Mouse (Mus musculus): Measurements from ENCODE around the gene Smim20. TPM values are rescaled to one million over a fixed set of nuclear protein-coding genes. Genes with fewer than 3 reads are reported as not detected.

Smim20 gene
- 10 to 100 TPM; 63.1 to 83.1 TPM for total RNA-seq (2021)
- long read RNA-seq, experiment 1, transcript Smim20-201 (3 exons, 922 nt): major isoform, 87 of 94 reads
- long read RNA-seq, experiment 1, partial matches to known transcripts: 0 of 94 reads
- long read RNA-seq, experiment 1, other reads (novel, unspliced or antisense): 4 of 94 reads
- long read RNA-seq, experiment 2, transcript Smim20-201 (3 exons, 922 nt): major isoform, 67 of 77 reads
- long read RNA-seq, experiment 2, partial matches to known transcripts: 0 of 77 reads
- long read RNA-seq, experiment 2, other reads (novel, unspliced or antisense): 8 of 77 reads

DNA sequence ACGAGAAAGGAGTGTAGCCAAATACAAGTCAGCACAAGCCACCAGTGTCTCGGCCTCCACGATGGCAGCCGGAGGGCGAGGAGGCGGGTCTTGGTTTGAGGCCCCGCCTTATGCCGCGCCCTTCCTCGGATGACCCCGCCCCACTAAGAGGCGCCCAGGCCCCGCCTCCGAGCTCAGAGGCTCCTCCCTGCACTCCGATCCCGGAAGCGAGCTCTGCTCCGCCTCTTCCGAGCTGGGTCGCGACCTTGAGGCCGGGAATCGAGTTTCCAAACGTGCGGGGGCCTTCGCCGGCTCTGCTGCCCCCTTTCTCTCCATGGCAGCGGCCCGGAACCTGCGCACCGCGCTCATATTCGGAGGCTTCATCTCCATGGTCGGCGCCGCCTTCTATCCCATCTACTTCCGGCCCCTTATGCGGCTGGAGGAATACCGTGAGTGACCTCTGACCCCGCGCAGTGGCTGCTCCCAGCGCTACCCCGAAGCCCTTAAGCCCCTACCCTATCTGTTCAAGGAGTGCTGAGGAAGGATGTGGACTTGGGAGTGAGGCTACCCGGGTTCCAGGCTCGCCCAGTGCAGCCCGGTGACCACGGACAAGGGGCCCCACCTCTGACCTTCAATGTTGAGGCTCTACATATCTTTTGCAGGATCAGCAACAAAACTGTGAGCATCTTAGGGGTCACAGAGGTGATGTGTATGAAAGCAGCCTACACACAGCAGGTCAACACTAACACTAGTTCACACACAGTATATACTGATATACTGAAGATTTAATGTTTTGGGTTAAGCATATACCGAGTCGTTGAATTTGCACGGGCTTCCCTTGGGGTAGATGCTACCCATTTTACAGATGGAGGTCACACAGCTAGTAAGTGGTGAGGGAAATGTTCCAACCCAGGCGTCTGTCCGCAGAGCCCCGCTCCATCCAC, at the start of gene Smim20:
Gene Smim20, plus strand, starts transcription at position 153 of the 923 bp plus-strand sequence.
- DNase-seq: peak; percentile 94

DNA sequence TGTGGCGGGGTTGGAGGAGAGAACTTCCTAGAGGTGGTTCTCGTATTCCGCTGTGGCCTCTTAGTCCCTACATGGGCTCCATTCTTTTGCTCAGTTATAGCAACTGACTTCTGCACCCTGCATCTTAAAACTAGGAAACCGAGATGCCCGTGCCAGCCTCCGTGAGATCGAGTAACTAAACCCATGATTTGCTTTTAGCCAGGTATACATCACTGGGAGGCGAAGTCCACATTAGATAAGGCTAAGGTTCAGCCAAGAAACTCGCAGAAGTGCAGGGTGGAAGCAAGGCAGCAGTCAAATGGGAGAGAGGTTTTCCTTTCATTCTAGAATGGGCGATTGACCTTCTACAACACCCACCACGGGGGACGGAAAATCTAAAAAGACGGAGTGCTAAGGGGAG, 41.4 kb upstream of the Smim20 start:
- no peak for DNase-seq

DNA sequence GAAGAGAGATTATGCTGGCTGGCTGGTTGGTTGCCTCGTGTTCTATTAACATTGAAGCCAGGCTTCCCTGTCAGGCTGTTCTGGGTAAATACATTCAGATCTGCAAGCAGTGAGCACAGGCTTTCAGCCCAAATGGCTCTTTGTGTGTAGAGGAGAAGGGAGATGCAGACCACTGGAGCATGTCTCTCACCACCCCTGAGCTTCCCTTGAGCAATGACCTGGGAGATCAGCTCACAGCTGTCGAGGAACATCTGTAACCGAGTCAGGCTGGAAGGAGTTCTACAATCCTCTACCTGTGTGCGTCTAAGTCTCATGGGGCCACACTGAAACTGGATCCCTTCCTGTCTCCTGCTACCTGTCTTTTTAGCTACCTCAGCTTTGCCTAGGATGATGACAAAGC, 36.3 kb upstream of the Smim20 start:
- DNase-seq: no peak

- DNase-seq: no peak
These were observed 31.3 kb upstream of the Smim20 start for GRCm38 (mm10) chr5:53235551-53235950.

DNA sequence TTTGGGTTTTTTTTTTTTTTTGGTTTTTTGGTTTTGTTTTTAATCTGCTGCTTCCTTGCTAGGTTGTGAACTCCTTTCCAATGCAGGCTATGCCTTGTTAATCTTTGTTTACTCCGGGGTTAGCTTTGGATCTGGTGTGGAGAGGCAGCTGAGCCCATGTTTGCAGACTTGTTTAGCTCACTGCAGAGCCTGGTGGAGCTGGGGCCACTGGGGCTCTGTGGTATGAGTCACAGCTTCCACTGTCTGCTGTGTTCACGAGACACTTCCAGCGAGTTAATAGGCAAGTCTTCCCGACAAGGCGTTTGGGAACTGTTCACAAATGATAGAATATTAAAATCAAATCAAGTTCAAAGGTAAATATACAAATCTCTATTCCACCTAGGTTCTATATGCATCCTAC, 30.7 kb upstream of the Smim20 start:
- DNase-seq: peak; percentile 51

DNA sequence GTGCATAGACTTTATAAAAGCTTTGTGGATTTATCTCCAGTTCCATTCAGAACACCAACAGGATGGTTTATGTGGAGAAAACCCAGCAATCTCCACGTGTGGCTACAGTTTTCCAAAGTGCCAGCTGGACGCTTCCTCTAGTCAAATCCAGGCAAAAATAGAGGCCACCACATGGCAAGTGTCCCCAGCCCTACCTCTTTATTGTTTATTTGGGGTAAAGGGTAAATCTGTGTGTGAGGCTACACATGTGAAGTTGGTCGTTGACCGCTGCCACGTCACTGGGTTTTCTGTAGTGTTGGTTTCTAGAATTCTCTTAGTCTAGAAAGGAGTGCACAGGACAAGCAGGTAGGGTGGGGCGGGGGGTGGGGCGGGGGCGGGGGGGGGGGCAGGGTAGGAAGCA, 30.1 kb upstream of the Smim20 start:
- DNase-seq: no peak

- no peak for DNase-seq
These were observed 28.1 kb upstream of the Smim20 start for GRCm38 (mm10) chr5:53238761-53239160.

DNA sequence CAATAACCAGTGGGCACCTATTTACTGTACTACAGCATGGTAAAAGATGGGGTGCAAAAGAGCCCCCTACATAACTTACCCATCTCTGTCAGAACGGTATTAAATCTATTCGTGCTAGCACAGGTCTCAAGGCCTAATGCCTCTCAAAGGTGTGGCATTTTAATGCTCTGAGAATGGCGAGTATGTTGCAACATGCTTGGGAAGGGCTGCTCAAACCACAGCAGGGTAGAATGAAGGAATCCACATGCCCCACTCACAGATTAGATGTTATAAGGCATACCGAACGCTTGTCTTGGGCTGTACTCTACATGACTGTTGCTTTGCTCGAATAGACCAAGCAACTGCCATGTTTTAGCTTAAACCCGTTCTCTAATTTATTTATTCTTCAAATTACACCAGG, 27.7 kb upstream of the Smim20 start:
- no peak for DNase-seq

- no peak for DNase-seq
These were observed 26.9 kb upstream of the Smim20 start for GRCm38 (mm10) chr5:53239831-53240440.

GRCm38 (mm10) chr5:53241109-53241508, 25.8 kb upstream of the Smim20 start:
- no peak for DNase-seq

DNA sequence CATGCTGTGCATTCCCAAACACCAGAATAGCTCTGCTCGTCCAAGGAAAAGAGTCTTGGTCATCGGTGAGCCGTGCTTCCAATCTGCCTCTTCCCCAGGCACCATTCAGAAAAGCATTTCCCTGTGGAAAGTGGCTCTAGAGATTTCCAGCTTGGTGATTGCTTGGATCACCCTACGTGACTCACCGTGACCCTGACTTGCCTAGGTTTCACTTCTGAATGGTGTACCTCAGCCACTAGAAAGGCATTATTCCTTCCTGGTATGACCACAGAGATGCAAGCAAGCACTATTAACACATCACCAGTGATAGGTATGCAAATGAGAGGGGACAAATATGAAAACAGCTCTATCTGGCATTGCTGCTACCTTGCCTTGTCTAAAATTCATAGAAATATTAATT, 24.9 kb upstream of the Smim20 start:
- no peak for DNase-seq

GRCm38 (mm10) chr5:53242865-53243499, 23.9 kb upstream of the Smim20 start:
- no peak for DNase-seq

- DNase-seq: no peak
These were observed 22.9 kb upstream of the Smim20 start for GRCm38 (mm10) chr5:53243933-53244332.

DNA sequence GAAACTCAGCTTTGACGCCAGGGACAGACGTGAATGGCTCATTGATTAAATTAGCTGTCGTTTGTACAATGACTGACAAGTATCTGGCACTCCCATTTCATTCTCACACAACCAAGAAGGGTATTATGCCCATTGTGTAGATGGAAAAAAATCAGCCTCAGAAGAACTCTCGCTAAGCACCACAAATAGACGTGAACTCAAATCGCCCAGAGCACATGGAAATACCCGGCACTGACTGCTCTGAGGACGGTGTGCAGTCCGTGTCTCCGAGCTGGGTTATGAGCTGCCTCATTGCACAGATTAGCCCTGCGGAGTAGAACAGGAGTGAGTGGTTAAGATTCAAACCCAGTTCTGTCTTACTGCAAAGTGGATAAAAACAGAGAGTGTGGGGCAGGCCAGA, 18.4 kb upstream of the Smim20 start:
- no peak for DNase-seq

DNA sequence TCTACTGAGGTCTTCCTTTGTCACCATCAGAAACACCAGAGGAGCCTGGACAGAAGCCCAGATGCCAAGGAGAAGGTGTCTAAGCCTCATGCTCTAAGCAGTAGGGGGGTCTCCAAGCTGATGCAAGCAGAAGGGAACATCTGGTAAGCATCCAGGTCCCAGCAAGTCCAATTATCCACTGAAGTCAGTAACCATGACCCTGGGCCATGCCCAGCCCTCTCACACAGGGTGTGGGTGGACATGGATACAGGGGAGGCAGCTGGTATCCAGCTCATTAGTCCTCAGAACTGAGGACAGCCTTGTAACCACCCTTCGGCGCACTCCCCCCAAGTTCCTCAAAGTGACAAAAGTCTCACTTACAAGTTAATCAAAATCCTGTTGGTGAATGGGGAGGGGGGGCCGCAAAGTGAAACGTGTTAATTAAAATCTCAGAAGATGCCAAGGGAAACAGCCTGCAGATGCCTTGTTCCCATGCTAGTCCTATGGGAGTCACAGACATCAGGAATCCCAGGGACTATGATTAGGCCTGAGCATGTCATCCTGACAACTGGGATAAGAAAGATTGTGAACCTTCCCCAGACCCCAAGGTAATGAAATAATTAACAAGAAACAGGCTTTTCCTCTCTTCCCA, 17.3 kb upstream of the Smim20 start:
- DNase-seq: no peak

DNA sequence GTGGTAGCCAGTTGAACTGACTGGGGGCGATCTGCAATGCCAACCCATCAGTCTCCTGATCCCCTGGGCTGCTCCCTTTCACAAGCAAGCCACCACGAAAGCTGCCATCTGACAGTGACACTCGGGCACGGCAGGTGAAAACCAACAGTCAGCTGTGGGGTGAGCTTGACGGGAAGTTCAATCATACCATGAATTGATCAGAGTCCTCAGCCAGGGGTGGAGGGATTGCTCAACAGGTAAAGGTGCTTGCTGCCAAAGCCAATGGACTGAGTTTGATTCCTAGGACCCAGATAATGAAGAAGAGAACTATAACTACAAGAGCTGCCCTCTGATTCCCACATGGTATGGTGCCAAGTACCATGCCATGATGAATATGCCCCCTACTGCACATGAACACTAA, 12.7 kb upstream of the Smim20 start:
- DNase-seq: no peak

DNA sequence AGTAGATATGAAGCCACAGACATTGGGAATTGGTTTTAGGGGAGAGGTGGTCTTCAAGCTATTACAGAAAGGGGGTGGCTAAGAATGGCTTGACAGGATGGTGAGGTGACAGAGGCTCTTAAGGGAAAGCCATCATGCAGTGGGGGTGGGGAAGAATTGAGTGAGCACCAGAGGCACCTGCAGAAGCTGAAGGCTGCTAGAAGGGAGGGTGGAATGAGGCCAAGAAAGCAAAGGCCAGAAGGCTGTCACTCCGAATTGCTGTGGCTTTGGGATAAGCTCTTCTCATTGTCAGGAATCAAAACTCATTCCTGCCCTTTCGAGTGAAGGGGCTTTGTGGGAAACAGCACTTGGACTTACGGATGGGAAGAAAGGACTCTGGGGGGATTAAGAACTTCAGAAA, 12.1 kb upstream of the Smim20 start:
- no peak for DNase-seq

DNA sequence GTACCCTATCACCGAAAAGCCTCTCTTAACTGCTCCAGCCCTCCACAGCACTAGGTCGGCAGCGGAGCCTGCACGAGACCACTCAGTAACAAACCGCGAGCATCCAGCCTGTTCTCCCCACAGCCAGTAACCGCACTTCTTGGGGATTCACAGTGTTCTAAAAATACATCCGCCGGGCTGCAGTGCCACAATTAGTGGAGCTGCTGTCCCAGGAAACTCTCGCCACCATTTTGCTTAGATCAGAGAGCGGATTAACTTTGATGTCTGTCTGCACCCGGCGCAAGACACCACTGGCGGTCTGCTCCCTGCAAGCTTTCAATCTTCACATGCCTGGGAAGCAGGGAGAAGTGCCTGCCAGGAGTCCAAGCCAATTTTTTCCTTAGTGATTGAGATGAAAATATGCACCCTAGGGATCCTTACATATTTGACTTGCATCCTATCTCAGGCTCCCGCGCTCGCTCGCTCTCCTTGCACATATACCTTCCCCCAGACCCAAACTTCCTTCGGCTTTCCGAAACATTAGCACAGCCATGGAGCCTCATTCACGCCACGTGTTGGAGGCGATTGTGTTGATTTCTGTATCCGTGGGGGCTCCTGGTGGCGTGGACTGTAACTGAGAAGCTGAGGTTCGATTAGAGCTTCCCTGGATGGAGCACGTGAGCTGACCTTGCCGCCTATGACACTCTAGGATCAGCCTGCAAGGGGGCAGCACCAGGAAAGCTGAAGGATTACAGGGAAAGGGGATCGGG, 8.7 kb upstream of the Smim20 start:
- peak; percentile 33 for DNase-seq

DNA sequence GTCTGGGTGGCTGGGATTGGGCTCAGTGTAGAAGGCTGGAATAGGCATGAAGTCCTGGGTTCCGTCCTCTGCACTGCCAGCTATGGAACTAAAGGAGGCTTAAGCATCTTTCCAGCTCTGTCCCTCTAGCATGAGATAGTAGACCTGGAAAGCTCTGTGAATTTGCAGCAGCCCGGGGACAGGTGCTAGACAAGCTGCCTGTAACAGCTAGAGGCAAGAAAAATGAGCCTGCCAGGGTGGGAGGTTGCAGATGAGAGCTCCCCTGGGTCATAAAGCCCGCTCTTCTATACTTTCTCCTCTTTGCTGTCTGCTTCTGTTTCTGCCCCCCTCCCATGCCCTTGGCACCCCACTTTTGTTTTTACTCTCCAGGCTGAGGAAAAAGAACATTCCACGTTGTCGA, 7.0 kb upstream of the Smim20 start:
- DNase-seq: no peak

- DNase-seq: no peak
These were observed 4.9 kb upstream of the Smim20 start for GRCm38 (mm10) chr5:53261999-53262398.

DNA sequence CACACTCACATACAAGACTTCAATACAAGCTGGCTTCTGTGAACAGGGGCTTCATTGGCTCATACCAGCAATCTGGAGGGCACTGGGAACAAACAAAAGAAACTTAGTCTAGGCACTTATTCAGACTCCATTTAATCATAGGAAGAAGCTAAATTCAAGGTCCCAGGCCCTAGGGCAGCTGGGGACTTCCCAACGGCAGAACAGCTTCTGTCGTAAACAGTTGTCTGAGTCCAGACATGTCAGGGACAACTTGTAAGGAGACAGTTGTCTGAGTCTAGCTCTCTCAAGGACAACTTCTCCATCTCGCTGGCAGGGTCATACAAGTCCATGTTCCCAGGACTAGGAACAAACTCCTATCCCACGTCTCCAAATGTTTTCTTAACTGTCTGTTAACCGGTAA, 2.8 kb upstream of the Smim20 start:
- DNase-seq: peak; percentile 40

Data from adrenal gland, postnatal 10 days (tissue).